Mouse (Mus musculus) embryo, embryonic 9.5 days (tissue): ENCODE measurements around the gene Slc10a4.

Source experiments
- DNase-seq: peaks from one replicate; pipeline ENCODE4 v3.0.0-alpha.2; 2017; ENCODE audit errors: extremely low spot score

The Slc10a4 gene

GRCm38 (mm10) chr5:73014745-73015144 is 8.1 kb downstream of the Slc10a4 start:
- DNase-seq = no peak

DNA sequence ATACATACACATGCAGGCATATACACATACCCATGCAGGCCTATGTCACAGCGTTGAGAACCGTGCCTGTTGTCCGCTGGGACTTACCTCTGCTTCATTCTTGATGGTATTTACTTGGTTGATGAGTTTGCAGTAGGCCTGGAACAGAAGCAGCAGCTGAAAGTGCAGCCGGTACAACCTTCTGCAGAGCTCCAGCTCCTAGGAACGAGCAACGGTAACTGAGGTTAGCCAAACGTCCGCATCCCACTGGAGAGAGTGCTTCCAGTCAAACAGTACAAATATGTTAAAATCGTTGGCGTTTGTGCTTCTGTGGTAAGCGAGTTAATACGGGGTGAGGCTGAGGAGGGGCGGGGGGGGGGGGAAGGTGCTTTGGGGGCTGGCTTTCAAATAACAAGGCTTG is 17.1 kb downstream of the Slc10a4 start:
- no peak for DNase-seq

- DNase-seq = no peak
Measured at GRCm38 (mm10) chr5:73028646-73029045, 22.0 kb downstream of the Slc10a4 start.

- no peak for DNase-seq
Measured at GRCm38 (mm10) chr5:73032481-73032880, 25.8 kb downstream of the Slc10a4 start.

- no peak for DNase-seq
Measured at GRCm38 (mm10) chr5:73044055-73044454, 37.4 kb downstream of the Slc10a4 start.

GRCm38 (mm10) chr5:73047651-73048245 is 41.1 kb downstream of the Slc10a4 start:
- DNase-seq = no peak

DNA sequence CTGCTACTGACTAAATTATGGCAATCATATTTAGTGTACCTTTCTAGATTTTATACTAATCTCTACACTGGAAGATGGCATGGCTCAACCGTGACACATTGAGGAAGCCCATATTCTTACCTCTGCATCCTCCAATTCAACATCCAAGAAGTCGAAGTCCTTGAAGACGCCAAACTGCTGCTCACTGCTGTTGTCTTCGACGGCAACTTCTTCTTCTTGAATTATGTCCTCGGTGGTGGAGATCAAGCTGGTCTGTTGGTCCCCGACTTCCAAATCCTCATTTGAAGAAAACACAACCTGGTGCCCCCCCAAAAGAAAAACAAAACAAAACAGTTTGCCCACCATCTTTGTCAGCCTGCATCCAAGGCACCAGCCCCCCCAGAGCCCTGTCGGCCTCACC is 47.2 kb downstream of the Slc10a4 start:
- no peak for DNase-seq

DNA sequence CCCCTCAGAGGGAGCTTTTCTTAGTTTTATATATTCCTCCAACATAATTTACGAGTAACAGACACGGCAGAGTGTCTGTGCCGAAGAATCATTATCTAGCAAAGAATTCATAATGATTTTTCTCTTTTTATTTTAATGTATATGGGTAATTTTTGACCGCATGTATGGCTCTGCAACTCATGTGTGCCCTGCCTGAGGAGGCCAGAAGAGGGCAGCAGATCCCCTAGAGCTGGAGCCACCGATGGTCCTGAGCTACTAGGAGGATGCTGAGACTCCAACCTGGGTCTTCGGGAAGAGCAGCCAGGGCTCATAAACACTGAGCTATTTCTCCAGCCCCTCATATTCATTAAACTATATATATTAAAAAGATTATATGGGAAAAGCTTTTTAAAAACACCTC is 49.8 kb downstream of the Slc10a4 start:
- no peak for DNase-seq

DNA sequence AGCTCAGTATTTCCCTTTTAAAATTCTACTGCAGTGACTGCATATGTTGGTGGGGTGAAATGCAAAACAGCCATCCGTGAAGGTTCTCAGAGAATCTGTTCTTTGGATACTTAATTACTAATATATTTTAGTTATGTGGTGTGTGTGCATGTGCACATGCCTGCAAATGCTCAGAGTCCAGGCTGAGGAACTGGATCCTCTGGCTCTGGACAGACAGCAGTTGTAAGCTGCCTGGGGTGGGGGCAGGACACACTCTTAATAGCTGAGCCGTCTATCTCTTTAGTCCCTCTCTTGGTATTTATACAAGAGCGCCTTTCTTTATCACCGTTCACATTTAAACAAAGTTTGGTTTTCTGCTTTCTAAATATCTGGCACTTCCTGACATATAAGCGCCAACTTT is 50.3 kb downstream of the Slc10a4 start:
- no peak for DNase-seq

DNA sequence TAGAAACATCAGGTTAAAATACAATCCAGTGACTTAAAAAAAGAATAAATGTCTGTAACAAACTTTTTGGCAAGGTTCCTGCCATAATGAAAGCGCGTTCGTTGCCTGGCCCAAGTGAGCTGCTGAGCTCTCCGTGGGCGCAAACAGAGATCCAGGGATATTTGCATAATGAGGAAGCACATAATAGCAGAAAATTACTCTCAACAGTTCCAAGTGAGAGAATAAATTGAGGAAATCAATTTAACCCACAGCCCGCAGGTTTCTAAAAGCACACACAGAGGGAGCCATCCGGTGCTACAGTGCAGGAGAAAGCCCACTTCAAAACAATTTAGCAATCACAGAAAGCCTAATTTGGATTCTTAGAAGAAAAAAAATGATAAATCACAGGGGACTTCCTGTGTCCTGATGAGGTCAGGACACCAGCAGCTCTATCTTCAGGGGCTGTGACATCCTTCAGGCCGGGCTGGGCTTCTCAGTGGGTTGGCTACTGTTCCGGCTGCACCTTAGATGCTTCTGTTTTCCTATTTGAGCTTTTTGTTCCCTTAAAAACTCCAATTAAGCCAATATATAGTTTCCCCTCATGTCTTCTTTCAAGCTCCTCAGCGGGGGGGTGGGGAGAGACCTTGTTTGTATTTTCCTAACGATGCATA is 54.9 kb downstream of the Slc10a4 start:
- no peak for DNase-seq
